Mouse (Mus musculus): ENCODE data around the gene Mtfp1.
"Not testable (repeated sequence)": the region's sequence is repeated elsewhere in the genome, so short reads cannot be mapped to it uniquely, and the experiment has no call there.

Mtfp1 gene

GRCm38 (mm10) chr11:4115407-4115806, 20.2 kb upstream of the Mtfp1 start:
- DNase-seq (ENCODE audit: low read depth in 2 of 2, low spot score in 2 of 2), result no peak

GRCm38 (mm10) chr11:4114541-4114940, 19.3 kb upstream of the Mtfp1 start:
- not testable (repeated sequence) for DNase-seq (ENCODE audit: low read depth in 2 of 2, low spot score in 2 of 2)

- no peak for DNase-seq (ENCODE audit: low read depth in 2 of 2, low spot score in 2 of 2)
Measured at GRCm38 (mm10) chr11:4113970-4114369, 18.7 kb upstream of the Mtfp1 start.

- no peak for DNase-seq (ENCODE audit: low read depth in 2 of 2, low spot score in 2 of 2)
Measured at GRCm38 (mm10) chr11:4113496-4113895, 18.3 kb upstream of the Mtfp1 start.

- no peak for DNase-seq (ENCODE audit: low read depth in 2 of 2, low spot score in 2 of 2)
Measured at GRCm38 (mm10) chr11:4112861-4113260, 17.6 kb upstream of the Mtfp1 start.

- DNase-seq (ENCODE audit: low read depth in 2 of 2, low spot score in 2 of 2), result no peak
Measured at GRCm38 (mm10) chr11:4112033-4112432, 16.8 kb upstream of the Mtfp1 start.

- DNase-seq (ENCODE audit: low read depth in 2 of 2, low spot score in 2 of 2), result no peak
Measured at GRCm38 (mm10) chr11:4108691-4109090, 13.4 kb upstream of the Mtfp1 start.

GRCm38 (mm10) chr11:4107901-4108300, 12.7 kb upstream of the Mtfp1 start:
- DNase-seq (ENCODE audit: low read depth in 2 of 2, low spot score in 2 of 2), result not testable (repeated sequence)

GRCm38 (mm10) chr11:4105444-4105843, 10.2 kb upstream of the Mtfp1 start:
- no peak for DNase-seq (ENCODE audit: low read depth in 2 of 2, low spot score in 2 of 2)

- DNase-seq (ENCODE audit: low read depth in 2 of 2, low spot score in 2 of 2), result no peak
Measured at GRCm38 (mm10) chr11:4104989-4105388, 9.7 kb upstream of the Mtfp1 start.

- DNase-seq (ENCODE audit: low read depth in 2 of 2, low spot score in 2 of 2), result no peak
Measured at GRCm38 (mm10) chr11:4103522-4103921, 8.3 kb upstream of the Mtfp1 start.

- DNase-seq (ENCODE audit: low read depth in 2 of 2, low spot score in 2 of 2), result no peak
Measured at GRCm38 (mm10) chr11:4101851-4102250, 6.6 kb upstream of the Mtfp1 start.

GRCm38 (mm10) chr11:4099447-4099846, 4.2 kb upstream of the Mtfp1 start:
- no peak for DNase-seq (ENCODE audit: low read depth in 2 of 2, low spot score in 2 of 2)

- DNase-seq (ENCODE audit: low read depth in 2 of 2, low spot score in 2 of 2), result no peak
Measured at GRCm38 (mm10) chr11:4098816-4099215, 3.6 kb upstream of the Mtfp1 start.

GRCm38 (mm10) chr11:4098120-4098519, 2.9 kb upstream of the Mtfp1 start:
- peak in 1 of 2 experiments; percentile 18 for DNase-seq (ENCODE audit: low read depth in 2 of 2, low spot score in 2 of 2)

- no peak for DNase-seq (ENCODE audit: low read depth in 2 of 2, low spot score in 2 of 2)
Measured at GRCm38 (mm10) chr11:4097091-4097621, 1.9 kb upstream of the Mtfp1 start.

GRCm38 (mm10) chr11:4096054-4096984, 1.1 kb upstream of the Mtfp1 start:
- DNase-seq (ENCODE audit: low read depth in 2 of 2, low spot score in 2 of 2), result peak; percentile 86 to 88

GRCm38 (mm10) chr11:4094378-4095170, 671 bp downstream of the Mtfp1 start:
- DNase-seq (ENCODE audit: low read depth in 2 of 2, low spot score in 2 of 2), result peak; percentile 73 to 77

- DNase-seq (ENCODE audit: low read depth in 2 of 2, low spot score in 2 of 2), result no peak
Measured at GRCm38 (mm10) chr11:4093459-4094377, 1.5 kb downstream of the Mtfp1 start.

GRCm38 (mm10) chr11:4087267-4087666, 8.0 kb downstream of the Mtfp1 start:
- no peak for DNase-seq (ENCODE audit: low read depth in 2 of 2, low spot score in 2 of 2)

GRCm38 (mm10) chr11:4086246-4086645, 9.0 kb downstream of the Mtfp1 start:
- DNase-seq (ENCODE audit: low read depth in 2 of 2, low spot score in 2 of 2), result no peak
